Mouse (Mus musculus): ENCODE measurements around the gene Sez6l. TPM values are rescaled to one million over a fixed set of nuclear protein-coding genes. Genes with fewer than 3 reads are reported as not detected.
A peak's percentile ranks its signal among the peaks of the same experiment; 100 is the strongest.

Sez6l gene
- polyA plus RNA-seq (2012; rRNA removed), result 105 and 112 TPM in 2 replicates

DNA sequence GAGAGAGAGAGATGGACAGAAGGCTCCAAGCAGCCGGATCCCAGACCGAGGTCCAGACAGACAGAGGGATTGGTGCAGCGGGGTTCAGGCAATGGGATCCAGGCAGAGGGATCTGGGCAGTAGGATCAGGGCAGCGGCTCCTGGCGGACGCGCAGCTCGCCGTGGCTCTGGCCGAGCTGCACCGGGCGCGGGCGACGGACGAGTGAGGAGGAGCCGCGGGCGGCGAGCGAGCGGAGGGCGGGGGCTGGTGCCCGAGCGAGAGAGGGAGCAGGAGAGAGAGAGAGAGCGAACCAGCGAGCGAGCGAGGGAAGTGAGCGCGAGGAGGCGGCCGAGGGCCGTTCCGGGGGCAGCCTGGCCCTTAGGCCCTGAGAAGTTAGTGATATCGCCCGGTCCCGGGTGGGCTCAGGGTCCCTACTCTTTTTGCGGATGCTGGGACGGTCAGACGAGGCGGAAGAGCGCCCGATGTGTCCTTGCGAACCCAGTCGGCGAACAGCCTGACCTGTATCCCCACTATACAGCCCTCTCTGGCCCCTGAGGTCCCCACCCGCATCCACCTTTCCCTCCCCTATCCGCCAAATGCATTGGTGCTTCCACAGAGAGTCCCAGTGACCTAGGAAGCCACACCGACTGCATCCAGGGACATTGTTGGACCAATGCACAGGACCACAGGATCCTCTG, at the start of gene Sez6l:
Gene Sez6l, minus strand, starts transcription at position 193 of the 678 bp plus-strand sequence.
- Histone ChIP-seq H3K27ac (ENCODE audit: insufficient read depth, low read length) (peak within 1 kb of the TSS; percentile 92), H3K4me3 (ENCODE audit: insufficient read depth, low read length) (peak within 1 kb of the TSS; percentile 96), H3K4me1 (ENCODE audit: control insufficient read depth, insufficient read depth, low read length) (no peaks in the 10 kb centered on the region; the same call in 1 of the 2 replicates)
- no peak for TF ChIP-seq CTCF (IDR thresholded peaks at IDR 0.05; ENCODE audit: extremely low read depth, insufficient read depth, low read length)
- peak; percentile 59; the same call in 1 of the 2 replicates for TF ChIP-seq POLR2A (IDR thresholded peaks at IDR 0.05; ENCODE audit: extremely low read depth, insufficient read depth, low read length)

GRCm38 (mm10) chr5:112625555-112626160, 48.7 kb upstream of the Sez6l start:
- TF ChIP-seq POLR2A (IDR thresholded peaks at IDR 0.05; ENCODE audit: extremely low read depth, insufficient read depth, low read length), result no peak
- no peak for TF ChIP-seq CTCF (IDR thresholded peaks at IDR 0.05; ENCODE audit: extremely low read depth, insufficient read depth, low read length)
- Histone ChIP-seq H3K4me3 (ENCODE audit: insufficient read depth, low read length) (no peak overlapping the region), H3K27ac (ENCODE audit: insufficient read depth, low read length) (no peak overlapping the region), H3K4me1 (ENCODE audit: control insufficient read depth, insufficient read depth, low read length) (peaks cover 4% of the 10 kb centered on the region)

DNA sequence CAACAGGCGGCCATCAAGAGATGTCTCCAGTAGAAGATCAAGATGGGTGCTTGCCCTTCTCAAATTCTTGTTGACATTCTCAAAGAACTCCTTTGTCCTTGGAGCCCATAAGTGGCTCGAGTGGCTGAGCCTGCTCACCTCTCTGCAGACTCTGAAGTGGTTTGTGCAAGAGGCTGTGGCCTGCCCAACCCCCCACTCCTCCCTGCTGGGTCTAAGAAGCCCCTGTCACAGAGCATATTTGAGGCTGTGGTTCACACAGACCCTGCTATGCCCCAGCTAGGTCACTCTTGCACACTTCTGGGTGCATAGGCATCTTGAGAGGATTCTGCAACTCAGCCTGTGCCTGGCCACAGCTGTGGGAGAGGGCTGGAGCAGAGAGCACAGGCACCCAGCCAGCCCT, 46.0 kb upstream of the Sez6l start:
- no peak overlapping the region for H3K4me3 ChIP-seq (ENCODE audit: insufficient read depth, low read length)
- peaks cover 3% of the 10 kb centered on the region for H3K4me1 ChIP-seq (ENCODE audit: control insufficient read depth, insufficient read depth, low read length)
- no peak overlapping the region for H3K27ac ChIP-seq (ENCODE audit: insufficient read depth, low read length)
- TF ChIP-seq POLR2A (IDR thresholded peaks at IDR 0.05; ENCODE audit: extremely low read depth, insufficient read depth, low read length) (no peak), CTCF (IDR thresholded peaks at IDR 0.05; ENCODE audit: extremely low read depth, insufficient read depth, low read length) (no peak)

DNA sequence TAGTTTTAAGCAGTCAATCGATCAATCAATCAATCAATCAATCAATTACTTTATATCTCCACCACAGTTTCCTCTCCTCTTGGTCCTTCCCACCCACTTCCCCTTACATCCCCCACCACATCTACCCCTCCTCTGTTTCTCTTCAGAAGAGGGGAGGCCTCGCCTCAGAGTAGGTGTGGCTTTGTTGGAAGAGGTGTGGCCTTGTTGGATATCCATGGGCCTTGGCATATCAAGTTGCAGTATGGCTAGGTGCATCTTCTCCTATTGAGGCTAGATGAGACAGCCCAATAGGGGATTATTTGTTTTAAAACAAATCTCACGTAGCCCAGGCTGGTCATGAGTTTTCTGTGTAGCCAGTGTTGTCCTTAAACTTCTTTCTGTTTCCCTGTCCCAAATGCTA, 43.3 kb upstream of the Sez6l start:
- Histone ChIP-seq H3K27ac (ENCODE audit: insufficient read depth, low read length) (no peak overlapping the region), H3K4me3 (ENCODE audit: insufficient read depth, low read length) (no peak overlapping the region), H3K4me1 (ENCODE audit: control insufficient read depth, insufficient read depth, low read length) (peaks cover 3% of the 10 kb centered on the region; the same call in 1 of the 2 replicates)
- TF ChIP-seq POLR2A (IDR thresholded peaks at IDR 0.05; ENCODE audit: extremely low read depth, insufficient read depth, low read length) (no peak), CTCF (IDR thresholded peaks at IDR 0.05; ENCODE audit: extremely low read depth, insufficient read depth, low read length) (no peak)

DNA sequence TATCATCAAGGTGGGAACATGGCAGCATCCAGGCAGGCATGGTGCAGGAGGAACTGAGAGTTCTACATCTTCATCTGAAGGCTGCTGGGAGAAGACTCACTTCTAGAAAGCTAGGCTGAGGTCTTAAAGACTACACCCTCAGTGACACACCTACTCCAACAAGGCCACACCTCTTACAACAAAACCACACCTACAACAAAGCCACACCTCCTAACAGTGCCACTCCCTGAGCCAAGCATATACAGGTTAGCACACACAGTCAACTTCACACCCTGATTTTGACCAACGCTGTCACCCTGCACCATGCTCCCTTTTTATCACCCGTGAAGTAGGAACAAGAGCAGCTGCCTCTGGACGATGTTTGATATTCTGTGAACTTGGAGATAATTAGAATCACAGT, 42.4 kb upstream of the Sez6l start:
- no peak for TF ChIP-seq POLR2A (IDR thresholded peaks at IDR 0.05; ENCODE audit: extremely low read depth, insufficient read depth, low read length)
- TF ChIP-seq CTCF (IDR thresholded peaks at IDR 0.05; ENCODE audit: extremely low read depth, insufficient read depth, low read length), result no peak

GRCm38 (mm10) chr5:112617602-112618247, 40.7 kb upstream of the Sez6l start:
- Histone ChIP-seq H3K4me1 (ENCODE audit: control insufficient read depth, insufficient read depth, low read length) (peaks cover 3% of the 10 kb centered on the region; the same call in 1 of the 2 replicates), H3K4me3 (ENCODE audit: insufficient read depth, low read length) (no peak overlapping the region), H3K27ac (ENCODE audit: insufficient read depth, low read length) (no peak overlapping the region)
- TF ChIP-seq POLR2A (IDR thresholded peaks at IDR 0.05; ENCODE audit: extremely low read depth, insufficient read depth, low read length), result no peak
- no peak for TF ChIP-seq CTCF (IDR thresholded peaks at IDR 0.05; ENCODE audit: extremely low read depth, insufficient read depth, low read length)

More for the DNA sequence above, 42.4 kb upstream of the Sez6l start:
- Histone ChIP-seq H3K27ac (ENCODE audit: insufficient read depth, low read length) (no peak overlapping the region), H3K4me1 (ENCODE audit: control insufficient read depth, insufficient read depth, low read length) (peaks cover 3% of the 10 kb centered on the region; the same call in 1 of the 2 replicates), H3K4me3 (ENCODE audit: insufficient read depth, low read length) (no peak overlapping the region)

DNA sequence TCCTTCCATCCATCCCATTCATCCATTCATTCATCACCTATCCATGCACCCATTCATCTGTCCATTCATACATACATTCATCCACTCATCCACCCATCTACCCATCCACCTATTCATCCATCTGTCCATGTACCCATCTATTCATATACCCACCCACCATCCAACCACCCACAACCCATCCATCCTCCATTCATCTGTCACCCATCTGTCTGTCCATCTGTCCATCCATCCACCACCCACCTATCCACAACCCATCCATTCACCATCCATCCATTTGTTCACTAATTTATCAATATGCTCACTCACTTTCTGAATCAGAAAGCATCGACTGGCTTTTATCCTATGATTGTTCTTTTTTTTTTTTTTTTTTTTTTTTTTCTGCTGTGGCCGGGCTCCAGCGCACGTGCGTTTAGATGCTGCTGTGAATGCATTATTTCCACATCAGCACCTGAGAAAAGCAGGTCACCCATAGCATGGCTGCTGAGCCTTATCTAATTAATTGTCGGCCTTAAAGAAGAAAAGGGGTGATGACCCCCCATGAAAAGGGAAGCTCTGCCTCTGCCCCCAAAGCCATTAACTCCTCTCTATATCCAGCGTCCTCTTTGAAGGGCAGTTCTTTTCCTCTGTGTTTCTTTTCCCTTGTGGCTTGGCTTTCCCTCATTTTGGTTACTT, 39.1 kb upstream of the Sez6l start:
- H3K4me1 ChIP-seq (ENCODE audit: control insufficient read depth, insufficient read depth, low read length), result no peaks in the 10 kb centered on the region
- TF ChIP-seq CTCF (IDR thresholded peaks at IDR 0.05; ENCODE audit: extremely low read depth, insufficient read depth, low read length) (no peak), POLR2A (IDR thresholded peaks at IDR 0.05; ENCODE audit: extremely low read depth, insufficient read depth, low read length) (no peak)
- H3K4me3 ChIP-seq (ENCODE audit: insufficient read depth, low read length), result no peak overlapping the region
- H3K27ac ChIP-seq (ENCODE audit: insufficient read depth, low read length), result no peak overlapping the region

GRCm38 (mm10) chr5:112607867-112608516, 31.0 kb upstream of the Sez6l start:
- H3K4me1 ChIP-seq (ENCODE audit: control insufficient read depth, insufficient read depth, low read length), result 0 out of 2 replicates have a peak, but pooled peaks cover 2% of the 10 kb centered on the region
- H3K27ac ChIP-seq (ENCODE audit: insufficient read depth, low read length), result no peak overlapping the region
- H3K4me3 ChIP-seq (ENCODE audit: insufficient read depth, low read length), result no peak overlapping the region
- TF ChIP-seq CTCF (IDR thresholded peaks at IDR 0.05; ENCODE audit: extremely low read depth, insufficient read depth, low read length) (no peak), POLR2A (IDR thresholded peaks at IDR 0.05; ENCODE audit: extremely low read depth, insufficient read depth, low read length) (no peak)

GRCm38 (mm10) chr5:112607119-112607518, 30.1 kb upstream of the Sez6l start:
- TF ChIP-seq CTCF (IDR thresholded peaks at IDR 0.05; ENCODE audit: extremely low read depth, insufficient read depth, low read length) (no peak), POLR2A (IDR thresholded peaks at IDR 0.05; ENCODE audit: extremely low read depth, insufficient read depth, low read length) (no peak)
- H3K27ac ChIP-seq (ENCODE audit: insufficient read depth, low read length), result no peak overlapping the region
- H3K4me1 ChIP-seq (ENCODE audit: control insufficient read depth, insufficient read depth, low read length), result 0 out of 2 replicates have a peak, but pooled peaks cover 2% of the 10 kb centered on the region
- no peak overlapping the region for H3K4me3 ChIP-seq (ENCODE audit: insufficient read depth, low read length)
